Comparison of ENCODE assay signal across 10 mouse cellular contexts in genomic region chr10:40713018-40713608, GRCm38 (mm10). TPM values are rescaled to one million over a fixed set of nuclear protein-coding genes. Genes with fewer than 3 reads are reported as not detected.
DNase-seq lines count a peak whose midpoint lies in the region; ATAC-seq and TF ChIP-seq lines count a peak whose summit lies in the region.
"Had no signal": no experiment of that assay in that cellular context is flagged by ENCODE, and none has a peak within 500 bp of the region (broad histone marks: within the 10 kb centered on the region; RNA-seq: fewer than 3 reads in every experiment).

No protein-coding gene starts in this region.

- dilution Hi-C loops in CH12.LX (cut with MboI; ENCODE audit: extremely low pct_ligation_motif_present, extremely low pct_unique_long_range_greater_than_20kb, low sequenced_read_pairs), result no loop called here

- in situ Hi-C loops in CH12.LX (cut with MboI; ENCODE audit: low pct_ligation_motif_present, low pct_unique_long_range_greater_than_20kb, low sequenced_read_pairs), result no loop called here

- H3K27me3 ChIP-seq in CH12.LX (replicated peaks), result no peaks in the 10 kb centered on the region
- H3K27me3 ChIP-seq in liver, embryonic 11.5 days (replicated peaks; ENCODE audit: control insufficient read depth, insufficient read depth, low read length), result no peaks in the 10 kb centered on the region
- H3K27me3 ChIP-seq in small intestine, adult 2 months (ENCODE audit: control insufficient read depth, insufficient read depth, low read length), result no peaks in the 10 kb centered on the region

- no peak overlapping the region for H3K9ac ChIP-seq in CH12.LX (ENCODE audit: insufficient read depth, low read depth)
- H3K9ac ChIP-seq in liver, embryonic 11.5 days (ENCODE audit: low read depth, low read length), result no peak overlapping the region

- H3K27ac ChIP-seq in CH12.LX (ENCODE audit: insufficient read depth, low read depth), result no peak overlapping the region
- no peak overlapping the region for H3K27ac ChIP-seq in liver, embryonic 11.5 days (ENCODE audit: low read depth, low read length)
- no peak overlapping the region for H3K27ac ChIP-seq in small intestine, adult 2 months (ENCODE audit: insufficient read depth, low read depth, low read length)
- H3K27ac ChIP-seq: macrophage had no signal

- no peak for TF ChIP-seq CTCF in CH12.LX (conservative IDR thresholded peaks at IDR 0.05 in 1 of 2, IDR thresholded peaks at IDR 0.05 in 1 of 2; ENCODE audit: low read depth in 2 of 2, low read length in 2 of 2)
- TF ChIP-seq CTCF in small intestine, adult 2 months (IDR thresholded peaks at IDR 0.05; ENCODE audit: extremely low read depth, insufficient read length, insufficient replicate concordance, low read depth, low read length), result no peak

- H3K79me2 ChIP-seq in CH12.LX (replicated peaks; ENCODE audit: control insufficient read depth, extremely low read depth, insufficient read depth, poor library complexity, severe bottlenecking), result no peaks in the 10 kb centered on the region

- intact Hi-C loops in left cerebral cortex, postnatal 4 days (cut with DNase I), result no loop called here

- no peak for TF ChIP-seq RAD21 in CH12.LX (IDR thresholded peaks at IDR 0.05; ENCODE audit: low read depth, low read length)

- peaks cover 11 to 19% of the 10 kb centered on the region in 2 experiments for H3K4me1 ChIP-seq in CH12.LX (ENCODE audit: control insufficient read depth in 1 of 2, insufficient read depth in 2 of 2)
- peaks cover 5% of the 10 kb centered on the region; the same call in 1 of the 2 replicates for H3K4me1 ChIP-seq in liver, embryonic 11.5 days (replicated peaks; ENCODE audit: control insufficient read depth, insufficient read depth, low read length)
- H3K4me1 ChIP-seq in small intestine, adult 2 months (ENCODE audit: control insufficient read depth, insufficient read depth, insufficient read length, low read length), result no peaks in the 10 kb centered on the region; the same call in 1 of the 2 replicates

- no peak overlapping the region for H3K4me3 ChIP-seq in CH12.LX (replicated peaks in 1 of 3; ENCODE audit: low read depth in 2 of 3, low read length in 2 of 3, poor library complexity in 1 of 3)
- no peak overlapping the region for H3K4me3 ChIP-seq in liver, embryonic 11.5 days (ENCODE audit: low read depth, low read length)
- peak overlapping the region; percentile 48 for H3K4me3 ChIP-seq in small intestine, adult 2 months (ENCODE audit: low read depth, low read length)
- H3K4me3 ChIP-seq: erythroblast, embryonic 14.5 days had no signal

- peak; percentile 72 for TF ChIP-seq EP300 in CH12.LX (IDR thresholded peaks at IDR 0.05; ENCODE audit: low read length)

- no peak for TF ChIP-seq POLR2A in CH12.LX (IDR thresholded peaks at IDR 0.05; ENCODE audit: low read depth, low read length)
- TF ChIP-seq POLR2A in small intestine, adult 2 months (IDR thresholded peaks at IDR 0.05; ENCODE audit: low read depth, low read length), result no peak

- ATAC-seq in liver, embryonic 11.5 days (replicated peaks; ENCODE audit: low FRiP score), result peak; percentile 53; the same call in 1 of the 2 replicates

- H3K4me2 ChIP-seq in CH12.LX (ENCODE audit: insufficient read depth, low read depth, poor library complexity, severe bottlenecking), result no peak overlapping the region
- peak overlapping the region; percentile 12; the same call in 1 of the 2 replicates for H3K4me2 ChIP-seq in liver, embryonic 11.5 days

- no peaks in the 10 kb centered on the region for H3K9me3 ChIP-seq in CH12.LX (replicated peaks; ENCODE audit: low read length)
- no peaks in the 10 kb centered on the region for H3K9me3 ChIP-seq in liver, embryonic 11.5 days (ENCODE audit: control insufficient read depth, low read length)

- H3K36me3 ChIP-seq in CH12.LX (replicated peaks in 1 of 2; ENCODE audit: control insufficient read depth in 1 of 2, insufficient read depth in 1 of 2, low read length in 1 of 2), result no peaks in the 10 kb centered on the region
- no peaks in the 10 kb centered on the region for H3K36me3 ChIP-seq in liver, embryonic 11.5 days (ENCODE audit: control insufficient read depth, insufficient read depth, low read length)
- H3K36me3 ChIP-seq in small intestine, adult 2 months (ENCODE audit: control insufficient read depth, insufficient read depth, low read length), result no peaks in the 10 kb centered on the region

- WGBS in liver, embryonic 11.5 days, result 30% methylated on average over 9 of the region's 9 CpGs
- WGBS in small intestine, adult 2 months, result 28% methylated on average over 9 of the region's 9 CpGs

- peak; percentile 42 for DNase-seq in adrenal gland, postnatal 10 days
- DNase-seq in adrenal gland, postnatal 25 days, result no peak
- peak; percentile 82 for DNase-seq in CH12.LX (ENCODE audit: extremely low read depth)
- peak; percentile 19 for DNase-seq in heart, postnatal 4 days
- no peak for DNase-seq in liver, embryonic 11.5 days (ENCODE audit: low spot score)
- no peak for DNase-seq in spleen, postnatal 36 days (ENCODE audit: low spot score in 2 of 2)
- DNase-seq in left cerebral cortex, postnatal 4 days, result no peak

TF ChIP-seq in CH12.LX, 34 proteins besides CTCF, POLR2A, EP300 and RAD21:
- TF ChIP-seq MYC (IDR thresholded peaks at IDR 0.05; ENCODE audit: low read depth, low read length) (no peak), GABPA (IDR thresholded peaks at IDR 0.05; ENCODE audit: insufficient replicate concordance, low read depth, low read length) (no peak), JUND (conservative IDR thresholded peaks at IDR 0.05; ENCODE audit: low read depth, low read length) (peak; percentile 81), BHLHE40 (IDR thresholded peaks at IDR 0.05; ENCODE audit: low read depth, low read length) (no peak), RCOR1 (conservative IDR thresholded peaks at IDR 0.05; ENCODE audit: low read depth, low read length) (no peak), ETS1 (conservative IDR thresholded peaks at IDR 0.05; ENCODE audit: low read depth, low read length) (peak; percentile 28), IRF4 (IDR thresholded peaks at IDR 0.05; ENCODE audit: low read depth, low read length) (peak; percentile 83), ELF1 (IDR thresholded peaks at IDR 0.05; ENCODE audit: low read depth, low read length) (peak; percentile 69), UBTF (IDR thresholded peaks at IDR 0.05; ENCODE audit: low read depth, low read length) (no peak), MAFK (IDR thresholded peaks at IDR 0.05; ENCODE audit: insufficient replicate concordance, low read length) (peak; percentile 63; the same call in 1 of the 2 replicates), CHD2 (IDR thresholded peaks at IDR 0.05; ENCODE audit: low read length) (peak; percentile 31; the same call in 1 of the 2 replicates), TCF12 (IDR thresholded peaks at IDR 0.05; ENCODE audit: low read depth, low read length) (no peak), JUN (IDR thresholded peaks at IDR 0.05; ENCODE audit: insufficient read depth, low read depth, low read length) (peak; percentile 69), SMC3 (IDR thresholded peaks at IDR 0.05; ENCODE audit: low read depth, low read length) (no peak), TBP (conservative IDR thresholded peaks at IDR 0.05; ENCODE audit: low read depth, low read length) (no peak), SIN3A (IDR thresholded peaks at IDR 0.05; ENCODE audit: low read length) (no peak), MEF2A (IDR thresholded peaks at IDR 0.05; ENCODE audit: borderline replicate concordance, low read depth, low read length) (no peak), ZNF384 (IDR thresholded peaks at IDR 0.05; ENCODE audit: low read depth, low read length) (no peak)

RNA-seq across cellular contexts. Expression of gene Mettl24, which starts 30.0 kb away (rescaled TPM):
- total RNA-seq in adrenal gland, postnatal 10 days (2021), result 1 to 10 TPM; 5.7 to 7.2 TPM
- 6.1 and 8.4 TPM in 2 replicates for total RNA-seq in adrenal gland, postnatal 25 days (2021)
- not detected in 2 replicates for total RNA-seq in CH12.LX (2012; rRNA removed)
- total RNA-seq in CH12.LX (2014; rRNA removed), result not detected in 2 replicates
- not detected in 2 replicates for polyA plus RNA-seq in CH12.LX (2012; ENCODE audit: insufficient read length, low read depth)
- 1 to 10 TPM; 2.2 to 2.6 TPM for total RNA-seq in heart, postnatal 4 days (2021)
- polyA plus RNA-seq in liver, embryonic 11.5 days (2014; fragmentation: Nextera tagmentation; extraction: Ambion mirVana), result 1.1 and 1.7 TPM in 2 replicates
- 2.0 and 2.4 TPM in 2 replicates for polyA plus RNA-seq in small intestine, adult 2 months (2012; rRNA removed)
- total RNA-seq in left cerebral cortex, postnatal 4 days (2021), result 1 to 10 TPM in 1 of 2 experiments, under 1 TPM in 1; 0.50 to 1.3 TPM
- polyA plus RNA-seq: erythroblast, embryonic 14.5 days; macrophage had no signal

Comparison
In these comparisons a context has a peak if more than half of its experiments do, and no peak if none do; other contexts are left out.
1. DNase-seq: peak in adrenal gland, postnatal 10 days (single experiment), CH12.LX (single experiment) and heart, postnatal 4 days (single experiment); none in adrenal gland, postnatal 25 days (single experiment), liver, embryonic 11.5 days (single experiment), spleen, postnatal 36 days (0 of 2) and left cerebral cortex, postnatal 4 days (single experiment).